Mouse (Mus musculus): ENCODE results near the gene Hexim2. TPM values are rescaled to one million over a fixed set of nuclear protein-coding genes. Genes with fewer than 3 reads are reported as not detected.

The Hexim2 gene
- polyA plus RNA-seq, 1 experiment from 2014 or later, result 8.4 TPM

GRCm38 (mm10) chr11:103101481-103101865 lies 30.8 kb upstream of the Hexim2 start, which contains the start of the genes Plcd3 and Acbd4:
Gene Plcd3 (minus strand): TSS chr11:103101658.
Gene Acbd4 (plus strand): TSS chr11:103101682.
- Histone ChIP-seq H3K27ac (ENCODE audit: poor library complexity, severe bottlenecking) (no peak within 1 kb of the TSS), H3K4me3 (peak within 1 kb of the TSS; percentile 67), H3K9ac (peak within 1 kb of the TSS; percentile 71), H3K4me2 (peak within 1 kb of the TSS; percentile 93), H3K36me3 (no peaks in the 10 kb centered on the region), H3K9me3 (replicated peaks) (no peaks in the 10 kb centered on the region), H3K27me3 (replicated peaks) (peaks cover 28% of the 10 kb centered on the region), H3K4me1 (replicated peaks) (peaks cover 52% of the 10 kb centered on the region)
- whole genome bisulfite sequencing, result 0% methylated on average over 32 of the region's 34 CpGs
- ATAC-seq (ENCODE audit: insufficient number of reproducible peaks, low FRiP score), result peak; percentile 54

GRCm38 (mm10) chr11:103101866-103102501 lies 30.2 kb upstream of the Hexim2 start:
- WGBS, result 2% methylated on average over 30 of the region's 30 CpGs
- Histone ChIP-seq H3K27me3 (replicated peaks) (peaks cover 28% of the 10 kb centered on the region), H3K9me3 (replicated peaks) (no peaks in the 10 kb centered on the region), H3K36me3 (no peaks in the 10 kb centered on the region), H3K27ac (ENCODE audit: poor library complexity, severe bottlenecking) (no peak overlapping the region), H3K9ac (peak overlapping the region; percentile 71), H3K4me3 (peak overlapping the region; percentile 67), H3K4me1 (replicated peaks) (peaks cover 47% of the 10 kb centered on the region), H3K4me2 (peak overlapping the region; percentile 93)
- 0 out of 2 replicates have a peak, but pooled peaks have one; percentile 13 for ATAC-seq (ENCODE audit: insufficient number of reproducible peaks, low FRiP score)

- Histone ChIP-seq H3K9ac (peak overlapping the region; percentile 71), H3K4me3 (peak overlapping the region; percentile 67), H3K4me1 (replicated peaks) (peaks cover 39% of the 10 kb centered on the region), H3K27me3 (replicated peaks) (peaks cover 28% of the 10 kb centered on the region), H3K9me3 (replicated peaks) (no peaks in the 10 kb centered on the region), H3K4me2 (peak overlapping the region; percentile 93), H3K27ac (ENCODE audit: poor library complexity, severe bottlenecking) (peak overlapping the region; percentile 14; the same call in 1 of the 2 replicates), H3K36me3 (no peaks in the 10 kb centered on the region)
- WGBS, result 1% methylated on average over 35 of the region's 35 CpGs
- ATAC-seq (ENCODE audit: insufficient number of reproducible peaks, low FRiP score), result peak; percentile 89
Observed at GRCm38 (mm10) chr11:103102725-103103349, 29.4 kb upstream of the Hexim2 start.

GRCm38 (mm10) chr11:103103621-103104020 lies 28.6 kb upstream of the Hexim2 start:
- Histone ChIP-seq H3K9me3 (replicated peaks) (no peaks in the 10 kb centered on the region), H3K36me3 (no peaks in the 10 kb centered on the region), H3K9ac (peak overlapping the region; percentile 69; the same call in 1 of the 2 replicates), H3K27ac (ENCODE audit: poor library complexity, severe bottlenecking) (no peak overlapping the region), H3K4me1 (replicated peaks) (peaks cover 32% of the 10 kb centered on the region), H3K27me3 (replicated peaks) (peaks cover 28% of the 10 kb centered on the region), H3K4me2 (peak overlapping the region; percentile 93), H3K4me3 (peak overlapping the region; percentile 67)
- 58% methylated on average over 8 of the region's 8 CpGs for WGBS
- no peak for ATAC-seq (ENCODE audit: insufficient number of reproducible peaks, low FRiP score)

GRCm38 (mm10) chr11:103104469-103104868 lies 27.8 kb upstream of the Hexim2 start:
- Histone ChIP-seq H3K27me3 (replicated peaks) (peaks cover 25% of the 10 kb centered on the region), H3K36me3 (no peaks in the 10 kb centered on the region), H3K9me3 (replicated peaks) (no peaks in the 10 kb centered on the region), H3K4me3 (no peak overlapping the region), H3K27ac (ENCODE audit: poor library complexity, severe bottlenecking) (no peak overlapping the region), H3K4me1 (replicated peaks) (peaks cover 23% of the 10 kb centered on the region), H3K9ac (no peak overlapping the region), H3K4me2 (peak overlapping the region; percentile 93)
- no peak for ATAC-seq (ENCODE audit: insufficient number of reproducible peaks, low FRiP score)
- WGBS, result 65% methylated on average over 7 of the region's 7 CpGs

GRCm38 (mm10) chr11:103105180-103105725 lies 27.0 kb upstream of the Hexim2 start:
- 55% methylated on average over 14 of the region's 14 CpGs for WGBS
- no peak for ATAC-seq (ENCODE audit: insufficient number of reproducible peaks, low FRiP score)
- Histone ChIP-seq H3K36me3 (no peaks in the 10 kb centered on the region), H3K27me3 (replicated peaks) (peaks cover 17% of the 10 kb centered on the region), H3K4me2 (0 out of 2 replicates have a peak overlapping the region, but pooled peaks have one; percentile 93), H3K9ac (no peak overlapping the region), H3K4me3 (no peak overlapping the region), H3K4me1 (replicated peaks) (peaks cover 19% of the 10 kb centered on the region), H3K27ac (ENCODE audit: poor library complexity, severe bottlenecking) (no peak overlapping the region), H3K9me3 (replicated peaks) (no peaks in the 10 kb centered on the region)

- no peak overlapping the region for H3K9ac ChIP-seq
- WGBS, result 79% methylated on average over 6 of the region's 6 CpGs
- no peak overlapping the region for H3K4me2 ChIP-seq
- no peak for ATAC-seq (ENCODE audit: insufficient number of reproducible peaks, low FRiP score)
- H3K36me3 ChIP-seq, result no peaks in the 10 kb centered on the region
- peaks cover 14% of the 10 kb centered on the region for H3K27me3 ChIP-seq (replicated peaks)
- H3K27ac ChIP-seq (ENCODE audit: poor library complexity, severe bottlenecking), result no peak overlapping the region
- H3K9me3 ChIP-seq (replicated peaks), result no peaks in the 10 kb centered on the region
- peaks cover 19% of the 10 kb centered on the region for H3K4me1 ChIP-seq (replicated peaks)
- H3K4me3 ChIP-seq, result no peak overlapping the region
Observed at GRCm38 (mm10) chr11:103105810-103106209, 26.4 kb upstream of the Hexim2 start.

GRCm38 (mm10) chr11:103106386-103106785 lies 25.8 kb upstream of the Hexim2 start:
- H3K4me1 ChIP-seq (replicated peaks), result peaks cover 19% of the 10 kb centered on the region
- no peak overlapping the region for H3K27ac ChIP-seq (ENCODE audit: poor library complexity, severe bottlenecking)
- H3K4me3 ChIP-seq, result no peak overlapping the region
- H3K9ac ChIP-seq, result no peak overlapping the region
- no peak overlapping the region for H3K4me2 ChIP-seq
- no peak for ATAC-seq (ENCODE audit: insufficient number of reproducible peaks, low FRiP score)
- peaks cover 14% of the 10 kb centered on the region for H3K27me3 ChIP-seq (replicated peaks)
- no peaks in the 10 kb centered on the region for H3K9me3 ChIP-seq (replicated peaks)
- WGBS, result 64% methylated on average over 4 of the region's 4 CpGs
- H3K36me3 ChIP-seq, result no peaks in the 10 kb centered on the region

- no peak overlapping the region for H3K27ac ChIP-seq (ENCODE audit: poor library complexity, severe bottlenecking)
- peak overlapping the region; percentile 60 for H3K9ac ChIP-seq
- H3K4me3 ChIP-seq, result peak overlapping the region; percentile 39
- peaks cover 19% of the 10 kb centered on the region for H3K4me1 ChIP-seq (replicated peaks)
- WGBS, result 17% methylated on average over 10 of the region's 10 CpGs
- no peak for ATAC-seq (ENCODE audit: insufficient number of reproducible peaks, low FRiP score)
- H3K27me3 ChIP-seq (replicated peaks), result no peaks in the 10 kb centered on the region
- peak overlapping the region; percentile 80 for H3K4me2 ChIP-seq
- H3K9me3 ChIP-seq (replicated peaks), result no peaks in the 10 kb centered on the region
- no peaks in the 10 kb centered on the region for H3K36me3 ChIP-seq
Observed at GRCm38 (mm10) chr11:103111301-103111700, 20.9 kb upstream of the Hexim2 start.

- peak overlapping the region; percentile 80 for H3K4me2 ChIP-seq
- WGBS, result under 1% methylated on average over 28 of the region's 28 CpGs
- no peaks in the 10 kb centered on the region for H3K27me3 ChIP-seq (replicated peaks)
- ATAC-seq (ENCODE audit: insufficient number of reproducible peaks, low FRiP score), result no peak
- peak overlapping the region; percentile 39 for H3K4me3 ChIP-seq
- H3K36me3 ChIP-seq, result no peaks in the 10 kb centered on the region
- H3K9ac ChIP-seq, result peak overlapping the region; percentile 60
- peaks cover 19% of the 10 kb centered on the region for H3K4me1 ChIP-seq (replicated peaks)
- H3K27ac ChIP-seq (ENCODE audit: poor library complexity, severe bottlenecking), result peak overlapping the region; percentile 7; the same call in 1 of the 2 replicates
- no peaks in the 10 kb centered on the region for H3K9me3 ChIP-seq (replicated peaks)
Observed at GRCm38 (mm10) chr11:103111881-103112551, 20.2 kb upstream of the Hexim2 start.

GRCm38 (mm10) chr11:103112552-103112912 lies 19.7 kb upstream of the Hexim2 start:
- Histone ChIP-seq H3K27ac (ENCODE audit: poor library complexity, severe bottlenecking) (0 out of 2 replicates have a peak overlapping the region, but pooled peaks have one; percentile 7), H3K4me3 (peak overlapping the region; percentile 39), H3K4me1 (replicated peaks) (peaks cover 19% of the 10 kb centered on the region), H3K27me3 (replicated peaks) (no peaks in the 10 kb centered on the region), H3K9me3 (replicated peaks) (no peaks in the 10 kb centered on the region), H3K36me3 (no peaks in the 10 kb centered on the region), H3K4me2 (peak overlapping the region; percentile 80), H3K9ac (peak overlapping the region; percentile 60)
- ATAC-seq (ENCODE audit: insufficient number of reproducible peaks, low FRiP score), result no peak
- 16% methylated on average over 9 of the region's 9 CpGs for WGBS
